Mouse (Mus musculus) limb, embryonic 10.5 days (tissue): Measurements from ENCODE around the gene Gpr107. TPM values are rescaled to one million over a fixed set of nuclear protein-coding genes. Genes with fewer than 3 reads are reported as not detected.

Experiments
- DNase-seq: peaks from one replicate; pipeline ENCODE4 v3.0.0-alpha.2; 2017; ENCODE audit warnings: low spot score
- H3K27ac ChIP-seq: fragments of 300-500 bp; sonication (generic); 2 replicates; pipeline ENCODE4 v1.5.1; 2016; ENCODE audit warnings: mild to moderate bottlenecking
- H3K27me3 ChIP-seq: fragments of 300-500 bp; sonication (generic); 2 replicates; pipeline ENCODE4 v1.6.1; 2016; ENCODE audit warnings: low read depth, mild to moderate bottlenecking; ENCODE audit not compliant: poor library complexity, severe bottlenecking
- H3K36me3 ChIP-seq: fragments of 300-500 bp; sonication (generic); 2 replicates; pipeline ENCODE4 v1.6.1; 2016; ENCODE audit warnings: mild to moderate bottlenecking, moderate library complexity
- H3K4me1 ChIP-seq: fragments of 300-500 bp; sonication (generic); 2 replicates; pipeline ENCODE4 v1.6.1; 2016
- H3K4me3 ChIP-seq: fragments of 300-500 bp; sonication (generic); 2 replicates; pipeline ENCODE4 v1.5.1; 2016; ENCODE audit warnings: mild to moderate bottlenecking, moderate library complexity
- H3K9me3 ChIP-seq: fragments of 300-500 bp; sonication (generic); replicated peaks from 2 replicates; pipeline ENCODE4 v1.6.1; 2016; ENCODE audit warnings: mild to moderate bottlenecking
- WGBS: fragments of 180-500 bp; shearing (Covaris S2); methylation state at CpG from one replicate; pipeline ENCODE4 v1.1.7; 2016; 5-methylcytosine and 5-hydroxymethylcytosine counted together
- polyA plus RNA-seq: library from polyadenylated mRNA; unstranded; fragments of >200 nt; fragmentation: Nextera tagmentation; extraction: Ambion mirVana; gene quantifications from 2 replicates; pipeline ENCODE4 v1.2.1, GENCODE M21; 2016

The Gpr107 gene
- polyA plus RNA-seq, 1 experiment from 2014 or later: 38.0 TPM

GRCm38 (mm10) chr2:31118211-31118610 is 33.9 kb upstream of the Gpr107 start:
- 96% methylated on average over 3 of the region's 3 CpGs for WGBS
- H3K4me3 ChIP-seq: no peak overlapping the region
- H3K36me3 ChIP-seq: peaks cover 2% of the 10 kb centered on the region; the same call in 1 of the 2 replicates
- no peak for DNase-seq
- H3K4me1 ChIP-seq: peaks cover 22% of the 10 kb centered on the region
- no peak overlapping the region for H3K27ac ChIP-seq
- no peaks in the 10 kb centered on the region for H3K9me3 ChIP-seq
- H3K27me3 ChIP-seq: no peaks in the 10 kb centered on the region

GRCm38 (mm10) chr2:31118639-31119380 is 33.3 kb upstream of the Gpr107 start:
- H3K27me3 ChIP-seq: no peaks in the 10 kb centered on the region
- WGBS: 94% methylated on average over 10 of the region's 10 CpGs
- H3K9me3 ChIP-seq: no peaks in the 10 kb centered on the region
- no peak overlapping the region for H3K4me3 ChIP-seq
- H3K36me3 ChIP-seq: peaks cover 2% of the 10 kb centered on the region; the same call in 1 of the 2 replicates
- peaks cover 22% of the 10 kb centered on the region for H3K4me1 ChIP-seq
- H3K27ac ChIP-seq: no peak overlapping the region
- no peak for DNase-seq

GRCm38 (mm10) chr2:31119795-31120194 is 32.3 kb upstream of the Gpr107 start:
- WGBS: 81% methylated on average over 13 of the region's 13 CpGs
- Histone ChIP-seq H3K27me3 (no peaks in the 10 kb centered on the region), H3K9me3 (no peaks in the 10 kb centered on the region), H3K36me3 (peaks cover 2% of the 10 kb centered on the region; the same call in 1 of the 2 replicates), H3K4me3 (no peak overlapping the region), H3K4me1 (peaks cover 26% of the 10 kb centered on the region), H3K27ac (no peak overlapping the region)
- no peak for DNase-seq

GRCm38 (mm10) chr2:31121131-31121693 is 30.9 kb upstream of the Gpr107 start:
- H3K4me1 ChIP-seq: peaks cover 22% of the 10 kb centered on the region
- H3K9me3 ChIP-seq: no peaks in the 10 kb centered on the region
- no peaks in the 10 kb centered on the region for H3K27me3 ChIP-seq
- 81% methylated on average over 7 of the region's 7 CpGs for WGBS
- no peak overlapping the region for H3K4me3 ChIP-seq
- DNase-seq: no peak
- peaks cover 2% of the 10 kb centered on the region; the same call in 1 of the 2 replicates for H3K36me3 ChIP-seq
- no peak overlapping the region for H3K27ac ChIP-seq

GRCm38 (mm10) chr2:31122806-31123205 is 29.3 kb upstream of the Gpr107 start:
- Histone ChIP-seq H3K4me3 (no peak overlapping the region), H3K4me1 (peaks cover 32% of the 10 kb centered on the region), H3K27ac (no peak overlapping the region), H3K36me3 (no peaks in the 10 kb centered on the region), H3K9me3 (no peaks in the 10 kb centered on the region), H3K27me3 (no peaks in the 10 kb centered on the region)
- 94% methylated on average over 5 of the region's 5 CpGs for WGBS
- DNase-seq: no peak

- Histone ChIP-seq H3K27me3 (no peaks in the 10 kb centered on the region), H3K4me1 (peaks cover 34% of the 10 kb centered on the region), H3K9me3 (no peaks in the 10 kb centered on the region), H3K4me3 (no peak overlapping the region), H3K36me3 (no peaks in the 10 kb centered on the region), H3K27ac (no peak overlapping the region)
- 88% methylated on average over 5 of the region's 5 CpGs for WGBS
- DNase-seq: no peak
These were observed 28.6 kb upstream of the Gpr107 start for GRCm38 (mm10) chr2:31123493-31123892.

GRCm38 (mm10) chr2:31124694-31125093 is 27.4 kb upstream of the Gpr107 start:
- WGBS: 43% methylated on average over 2 of the region's 2 CpGs
- no peaks in the 10 kb centered on the region for H3K36me3 ChIP-seq
- H3K4me1 ChIP-seq: peaks cover 34% of the 10 kb centered on the region
- no peaks in the 10 kb centered on the region for H3K9me3 ChIP-seq
- H3K27me3 ChIP-seq: no peaks in the 10 kb centered on the region
- H3K4me3 ChIP-seq: no peak overlapping the region
- H3K27ac ChIP-seq: no peak overlapping the region; the same call in 1 of the 2 replicates
- DNase-seq: no peak

GRCm38 (mm10) chr2:31125156-31125555 is 27.0 kb upstream of the Gpr107 start:
- no peaks in the 10 kb centered on the region for H3K9me3 ChIP-seq
- 81% methylated on average over 7 of the region's 7 CpGs for WGBS
- H3K4me3 ChIP-seq: no peak overlapping the region
- DNase-seq: no peak
- no peaks in the 10 kb centered on the region for H3K36me3 ChIP-seq
- no peaks in the 10 kb centered on the region for H3K27me3 ChIP-seq
- H3K4me1 ChIP-seq: peaks cover 31% of the 10 kb centered on the region
- H3K27ac ChIP-seq: no peak overlapping the region

- WGBS: 81% methylated on average over 9 of the region's 9 CpGs
- H3K4me1 ChIP-seq: peaks cover 39% of the 10 kb centered on the region
- no peak for DNase-seq
These were observed 26.1 kb upstream of the Gpr107 start for GRCm38 (mm10) chr2:31126048-31126447.

GRCm38 (mm10) chr2:31127219-31127618 is 24.9 kb upstream of the Gpr107 start:
- Histone ChIP-seq H3K4me1 (peaks cover 44% of the 10 kb centered on the region), H3K27ac (peak overlapping the region; percentile 68), H3K36me3 (no peaks in the 10 kb centered on the region), H3K27me3 (no peaks in the 10 kb centered on the region), H3K4me3 (no peak overlapping the region), H3K9me3 (no peaks in the 10 kb centered on the region)
- no peak for DNase-seq
- WGBS: 60% methylated on average over 7 of the region's 7 CpGs

More at GRCm38 (mm10) chr2:31126048-31126447, 26.1 kb upstream of the Gpr107 start:
- no peaks in the 10 kb centered on the region for H3K27me3 ChIP-seq
- no peaks in the 10 kb centered on the region for H3K9me3 ChIP-seq
- no peak overlapping the region for H3K4me3 ChIP-seq
- H3K27ac ChIP-seq: no peak overlapping the region
- no peaks in the 10 kb centered on the region for H3K36me3 ChIP-seq

- Histone ChIP-seq H3K9me3 (no peaks in the 10 kb centered on the region), H3K27me3 (no peaks in the 10 kb centered on the region), H3K27ac (no peak overlapping the region), H3K4me3 (no peak overlapping the region), H3K4me1 (peaks cover 49% of the 10 kb centered on the region), H3K36me3 (no peaks in the 10 kb centered on the region)
- no peak for DNase-seq
- 79% methylated on average over 4 of the region's 4 CpGs for WGBS
These were observed 24.2 kb upstream of the Gpr107 start for GRCm38 (mm10) chr2:31127899-31128298.

- H3K36me3 ChIP-seq: no peaks in the 10 kb centered on the region
- H3K27me3 ChIP-seq: no peaks in the 10 kb centered on the region
- no peak overlapping the region for H3K4me3 ChIP-seq
- WGBS: 88% methylated on average over 14 of the region's 14 CpGs
- H3K27ac ChIP-seq: no peak overlapping the region
- DNase-seq: no peak
- H3K9me3 ChIP-seq: no peaks in the 10 kb centered on the region
- H3K4me1 ChIP-seq: peaks cover 47% of the 10 kb centered on the region
These were observed 22.2 kb upstream of the Gpr107 start for GRCm38 (mm10) chr2:31129742-31130518.

GRCm38 (mm10) chr2:31130815-31131299 is 21.3 kb upstream of the Gpr107 start:
- 78% methylated on average over 8 of the region's 8 CpGs for WGBS
- Histone ChIP-seq H3K4me1 (peaks cover 48% of the 10 kb centered on the region), H3K36me3 (no peaks in the 10 kb centered on the region), H3K27me3 (no peaks in the 10 kb centered on the region), H3K9me3 (no peaks in the 10 kb centered on the region), H3K27ac (0 out of 2 replicates have a peak overlapping the region, but pooled peaks have one; percentile 20), H3K4me3 (no peak overlapping the region)
- DNase-seq: no peak
